Mouse (Mus musculus) liver, embryonic 16.5 days (tissue): ENCODE measurements at regions not wholly inside any gene's neighbourhood (a gene's known extent, or its start where the extent isn't known, plus 50 kb on each side); places are given as distances from the start of the nearest gene placed in this dataset.
"Not testable (repeated sequence)": the region's sequence is repeated elsewhere in the genome, so short reads cannot be mapped to it uniquely, and the experiment has no call there.

ENCODE experiments used
- ATAC-seq: fragments of 200-750 bp; cut with Nextera tagmentation; 2 replicates; pipeline ENCODE4 v1.8.0; 2017; ENCODE audit warnings: low read depth, mild to moderate bottlenecking, moderate number of reproducible peaks, moderate library complexity
- H3K27ac ChIP-seq: fragments of 300-500 bp; sonication (generic); 2 replicates; pipeline ENCODE4 v1.5.1; 2014; ENCODE audit warnings: mild to moderate bottlenecking, low read length
- H3K27me3 ChIP-seq: fragments of 300-500 bp; sonication (generic); 2 replicates; pipeline ENCODE4 v1.6.1; 2014; ENCODE audit warnings: low read depth, low read length, mixed read lengths; ENCODE audit not compliant: control insufficient read depth, insufficient read depth
- H3K36me3 ChIP-seq: fragments of 300-500 bp; sonication (generic); 2 replicates; pipeline ENCODE4 v1.6.1; 2014; ENCODE audit warnings: mild to moderate bottlenecking; ENCODE audit not compliant: control insufficient read depth, insufficient read depth
- H3K4me1 ChIP-seq: fragments of 300-500 bp; sonication (generic); 2 replicates; pipeline ENCODE4 v1.6.1; 2014; ENCODE audit warnings: low read depth, low read length, mixed read lengths; ENCODE audit not compliant: control insufficient read depth
- H3K4me2 ChIP-seq: fragments of 300-500 bp; sonication (generic); 2 replicates; pipeline ENCODE4 v1.6.1; 2014; ENCODE audit warnings: low read depth, low read length, mixed read lengths
- H3K4me3 ChIP-seq: fragments of 300-500 bp; sonication (generic); 2 replicates; pipeline ENCODE4 v1.5.1; 2014; ENCODE audit warnings: low read depth, mild to moderate bottlenecking, low read length
- H3K9ac ChIP-seq: fragments of 300-500 bp; sonication (generic); 2 replicates; pipeline ENCODE4 v1.6.1; 2014; ENCODE audit warnings: low read depth, low read length
- H3K9me3 ChIP-seq: fragments of 300-500 bp; sonication (generic); replicated peaks from 2 replicates; pipeline ENCODE4 v1.6.1; 2016; ENCODE audit warnings: low read length; ENCODE audit not compliant: control insufficient read depth
- WGBS: fragments of 180-500 bp; shearing (Covaris S2); extraction: QIAGEN DNeasy Blood & Tissue Kit; methylation state at CpG from one replicate; pipeline ENCODE4 v1.1.7; 2014; ENCODE audit not compliant: insufficient replicate concordance; 5-methylcytosine and 5-hydroxymethylcytosine counted together

GRCm38 (mm10) chr1:143286274-143286967 is 354.0 kb upstream of the B3galt2 start:
- 72% methylated on average over 3 of the region's 3 CpGs for WGBS
- H3K4me1 ChIP-seq: no peaks in the 10 kb centered on the region
- H3K4me2 ChIP-seq: no peak overlapping the region

GRCm38 (mm10) chr1:143287448-143287847 is 353.0 kb upstream of the B3galt2 start:
- Histone ChIP-seq H3K27ac (no peak overlapping the region), H3K4me1 (no peaks in the 10 kb centered on the region), H3K9ac (no peak overlapping the region), H3K9me3 (no peaks in the 10 kb centered on the region), H3K4me3 (no peak overlapping the region), H3K27me3 (no peaks in the 10 kb centered on the region), H3K36me3 (no peaks in the 10 kb centered on the region), H3K4me2 (no peak overlapping the region)
- 51% methylated on average over 2 of the region's 2 CpGs for WGBS
- ATAC-seq: no peak

More at GRCm38 (mm10) chr1:143286274-143286967, 354.0 kb upstream of the B3galt2 start:
- no peak for ATAC-seq
- no peaks in the 10 kb centered on the region for H3K27me3 ChIP-seq
- H3K27ac ChIP-seq: no peak overlapping the region
- H3K9ac ChIP-seq: no peak overlapping the region
- no peaks in the 10 kb centered on the region for H3K36me3 ChIP-seq
- no peaks in the 10 kb centered on the region for H3K9me3 ChIP-seq
- H3K4me3 ChIP-seq: no peak overlapping the region

GRCm38 (mm10) chr1:143296555-143296954 is 343.9 kb upstream of the B3galt2 start:
- Histone ChIP-seq H3K4me3 (no peak overlapping the region), H3K27me3 (no peaks in the 10 kb centered on the region), H3K36me3 (no peaks in the 10 kb centered on the region), H3K27ac (no peak overlapping the region), H3K9me3 (no peaks in the 10 kb centered on the region), H3K4me2 (no peak overlapping the region), H3K9ac (no peak overlapping the region), H3K4me1 (no peaks in the 10 kb centered on the region)
- WGBS: 51% methylated on average over 5 of the region's 5 CpGs
- ATAC-seq: no peak

GRCm38 (mm10) chr1:143307379-143307778 is 333.1 kb upstream of the B3galt2 start:
- H3K36me3 ChIP-seq: no peaks in the 10 kb centered on the region
- H3K9me3 ChIP-seq: no peaks in the 10 kb centered on the region
- no peak overlapping the region for H3K4me3 ChIP-seq
- no peak overlapping the region for H3K9ac ChIP-seq
- no peak overlapping the region for H3K27ac ChIP-seq
- WGBS: 41% methylated on average over 3 of the region's 3 CpGs
- no peak for ATAC-seq
- H3K4me2 ChIP-seq: no peak overlapping the region
- no peaks in the 10 kb centered on the region for H3K4me1 ChIP-seq
- no peaks in the 10 kb centered on the region for H3K27me3 ChIP-seq

- no peaks in the 10 kb centered on the region for H3K36me3 ChIP-seq
- H3K9ac ChIP-seq: no peak overlapping the region
- no peaks in the 10 kb centered on the region for H3K4me1 ChIP-seq
- H3K4me3 ChIP-seq: no peak overlapping the region
- no peaks in the 10 kb centered on the region for H3K9me3 ChIP-seq
- WGBS: 67% methylated on average over 12 of the region's 12 CpGs
- H3K27me3 ChIP-seq: no peaks in the 10 kb centered on the region
- no peak overlapping the region for H3K27ac ChIP-seq
- ATAC-seq: no peak
- no peak overlapping the region for H3K4me2 ChIP-seq
These were observed 322.1 kb upstream of the B3galt2 start for GRCm38 (mm10) chr1:143318381-143318780.

GRCm38 (mm10) chr1:143319568-143319967 is 320.9 kb upstream of the B3galt2 start:
- Histone ChIP-seq H3K4me3 (no peak overlapping the region), H3K27me3 (no peaks in the 10 kb centered on the region), H3K27ac (no peak overlapping the region), H3K4me2 (no peak overlapping the region), H3K9me3 (no peaks in the 10 kb centered on the region), H3K4me1 (no peaks in the 10 kb centered on the region), H3K9ac (no peak overlapping the region), H3K36me3 (no peaks in the 10 kb centered on the region)
- 25% methylated on average over 7 of the region's 7 CpGs for WGBS
- peak; percentile 39; the same call in 1 of the 2 replicates for ATAC-seq

GRCm38 (mm10) chr1:143351388-143351787 is 289.1 kb upstream of the B3galt2 start:
- WGBS: 50% methylated on average over 1 of the region's 1 CpGs
- no peak overlapping the region for H3K27ac ChIP-seq

GRCm38 (mm10) chr1:143360256-143360655 is 280.2 kb upstream of the B3galt2 start:
- H3K27me3 ChIP-seq, ATAC-seq, H3K4me3 ChIP-seq, H3K9ac ChIP-seq, H3K36me3 ChIP-seq, H3K4me2 ChIP-seq, H3K27ac ChIP-seq, H3K4me1 ChIP-seq, H3K9me3 ChIP-seq: not testable (repeated sequence)

More at GRCm38 (mm10) chr1:143351388-143351787, 289.1 kb upstream of the B3galt2 start:
- Histone ChIP-seq H3K4me2 (no peak overlapping the region), H3K4me1 (no peaks in the 10 kb centered on the region), H3K4me3 (no peak overlapping the region), H3K36me3 (no peaks in the 10 kb centered on the region), H3K27me3 (no peaks in the 10 kb centered on the region), H3K9ac (no peak overlapping the region), H3K9me3 (no peaks in the 10 kb centered on the region)
- no peak for ATAC-seq

GRCm38 (mm10) chr1:143391851-143392250 is 248.6 kb upstream of the B3galt2 start:
- H3K27me3 ChIP-seq: no peaks in the 10 kb centered on the region
- no peak overlapping the region for H3K27ac ChIP-seq
- no peaks in the 10 kb centered on the region for H3K36me3 ChIP-seq
- H3K4me2 ChIP-seq: no peak overlapping the region
- 56% methylated on average over 4 of the region's 4 CpGs for WGBS
- H3K4me3 ChIP-seq: no peak overlapping the region
- no peaks in the 10 kb centered on the region for H3K4me1 ChIP-seq
- no peak overlapping the region for H3K9ac ChIP-seq
- no peaks in the 10 kb centered on the region for H3K9me3 ChIP-seq
- no peak for ATAC-seq
